Mouse (Mus musculus): ENCODE measurements around the gene Nrxn2.

GRCm38 (mm10) chr19:6419805-6420310 is 1.3 kb downstream of the Nrxn2 start:
- TF ChIP-seq MAX (IDR thresholded peaks at IDR 0.05; ENCODE audit: low read depth) (no peak), E2F4 (IDR thresholded peaks at IDR 0.05; ENCODE audit: insufficient read depth) (no peak)
